17 mouse cellular contexts compared by ENCODE assay signal in the genomic region with DNA sequence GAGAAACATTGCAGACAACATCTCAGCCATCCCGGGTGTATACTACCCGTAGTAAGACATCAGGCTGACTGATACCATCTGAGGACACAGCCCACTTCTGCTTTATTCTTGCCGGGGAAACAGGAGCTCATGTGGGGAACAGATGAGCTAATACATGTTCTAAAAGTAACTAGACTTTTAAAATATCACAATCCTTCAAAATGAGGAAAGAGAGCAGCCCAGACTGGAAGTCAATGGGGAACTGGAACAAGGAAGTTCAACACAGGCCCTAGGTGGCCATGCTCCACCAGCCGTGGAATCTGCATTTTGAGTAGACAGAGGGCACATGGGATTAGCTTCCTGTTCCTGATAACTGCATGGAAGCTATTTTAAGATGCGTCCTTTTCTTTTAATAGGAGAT. TPM values are rescaled to one million over a fixed set of nuclear protein-coding genes. Genes with fewer than 3 reads are reported as not detected.
DNase-seq lines count a peak whose midpoint lies in the region; ATAC-seq and TF ChIP-seq lines count a peak whose summit lies in the region.
"Had no signal": no experiment of that assay in that cellular context is flagged by ENCODE, and none has a peak within 500 bp of the region (broad histone marks: within the 10 kb centered on the region; RNA-seq: fewer than 3 reads in every experiment).

No protein-coding gene starts in this region.

- H3K4me1 ChIP-seq in heart, embryonic 12.5 days (replicated peaks): peaks cover 13% of the 10 kb centered on the region
- H3K4me1 ChIP-seq in liver, adult 2 months (ENCODE audit: control insufficient read depth, insufficient read depth, low read length): no peaks in the 10 kb centered on the region
- no peaks in the 10 kb centered on the region for H3K4me1 ChIP-seq in liver, embryonic 11.5 days (replicated peaks; ENCODE audit: control insufficient read depth, insufficient read depth, low read length)
- H3K4me1 ChIP-seq: embryonic facial prominence, embryonic 15.5 days; limb, embryonic 13.5 days had no signal

- TF ChIP-seq CTCF in liver, adult 2 months (IDR thresholded peaks at IDR 0.05; ENCODE audit: low read depth, low read length): no peak

- no peaks in the 10 kb centered on the region for H3K27me3 ChIP-seq in heart, embryonic 12.5 days (replicated peaks)
- H3K27me3 ChIP-seq in liver, adult 2 months (ENCODE audit: control insufficient read depth, insufficient read depth, low read length): no peaks in the 10 kb centered on the region
- H3K27me3 ChIP-seq in liver, embryonic 11.5 days (replicated peaks; ENCODE audit: control insufficient read depth, insufficient read depth, low read length): no peaks in the 10 kb centered on the region
- H3K27me3 ChIP-seq: embryonic facial prominence, embryonic 15.5 days; limb, embryonic 13.5 days; megakaryocyte, embryonic 14.5 days had no signal

- TF ChIP-seq POLR2A in liver, adult 2 months (IDR thresholded peaks at IDR 0.05; ENCODE audit: extremely low read depth, insufficient read depth, low read length): no peak

- 61% methylated on average over 5 of the region's 5 CpGs for WGBS in heart, embryonic 12.5 days
- WGBS in liver, adult 2 months: 80% methylated on average over 5 of the region's 5 CpGs
- WGBS in liver, embryonic 11.5 days: 46% methylated on average over 5 of the region's 5 CpGs

- peak; percentile 53 for DNase-seq in heart, adult 8-10 months (ENCODE audit: low spot score)
- peak; percentile 44 for DNase-seq in liver, adult 2 months (ENCODE audit: extremely low read depth, low read depth, low spot score)
- no peak for DNase-seq in liver, embryonic 11.5 days (ENCODE audit: low spot score)
- peak; percentile 36 for DNase-seq in c-Kit-positive CD71-negative TER-119-negative erythroid progenitor cells, embryonic 14.5 days (ENCODE audit: low read depth)
- DNase-seq in cerebellum, postnatal 14 days: no peak
- DNase-seq in thymus, adult 18-20 months: no peak
- DNase-seq: cerebellum, postnatal 36 days; gastrocnemius, postnatal 36 days; right cerebral cortex, postnatal 4 days had no signal

- H3K36me3 ChIP-seq in heart, embryonic 12.5 days: peaks cover 12% of the 10 kb centered on the region; the same call in 1 of the 2 replicates
- peaks cover 2% of the 10 kb centered on the region; the same call in 1 of the 2 replicates for H3K36me3 ChIP-seq in liver, adult 2 months (ENCODE audit: control insufficient read depth, insufficient read depth, low read length)
- no peaks in the 10 kb centered on the region for H3K36me3 ChIP-seq in liver, embryonic 11.5 days (ENCODE audit: control insufficient read depth, insufficient read depth, low read length)

- no peak overlapping the region for H3K27ac ChIP-seq in heart, embryonic 12.5 days (ENCODE audit: poor library complexity, severe bottlenecking)
- no peak overlapping the region for H3K27ac ChIP-seq in liver, adult 2 months (replicated peaks; ENCODE audit: insufficient read depth, low read depth, low read length)
- H3K27ac ChIP-seq in liver, embryonic 11.5 days (ENCODE audit: low read depth, low read length): no peak overlapping the region
- H3K27ac ChIP-seq: embryonic facial prominence, embryonic 15.5 days; limb, embryonic 13.5 days had no signal

- no peaks in the 10 kb centered on the region for H3K9me3 ChIP-seq in heart, embryonic 12.5 days (replicated peaks)
- H3K9me3 ChIP-seq in liver, embryonic 11.5 days (ENCODE audit: control insufficient read depth, low read length): no peaks in the 10 kb centered on the region
- H3K9me3 ChIP-seq: embryonic facial prominence, embryonic 15.5 days; limb, embryonic 13.5 days; megakaryocyte, embryonic 14.5 days had no signal

- no peak overlapping the region for H3K9ac ChIP-seq in heart, embryonic 12.5 days
- no peak overlapping the region for H3K9ac ChIP-seq in liver, adult 2 months (ENCODE audit: low read depth, low read length)
- no peak overlapping the region for H3K9ac ChIP-seq in liver, embryonic 11.5 days (ENCODE audit: low read depth, low read length)
- H3K9ac ChIP-seq: embryonic facial prominence, embryonic 15.5 days; limb, embryonic 13.5 days had no signal

- no peak overlapping the region for H3K4me2 ChIP-seq in heart, embryonic 12.5 days
- no peak overlapping the region for H3K4me2 ChIP-seq in liver, embryonic 11.5 days
- H3K4me2 ChIP-seq: embryonic facial prominence, embryonic 15.5 days; limb, embryonic 13.5 days had no signal

- no peak for ATAC-seq in heart, embryonic 12.5 days (ENCODE audit: insufficient number of reproducible peaks, low FRiP score)
- no peak for ATAC-seq in liver, embryonic 11.5 days (replicated peaks; ENCODE audit: low FRiP score)
- ATAC-seq in monocyte, adult 5-6 weeks (replicated peaks; ENCODE audit: insufficient number of reproducible peaks, low FRiP score, low TSS enrichment, poor library complexity, severe bottlenecking): peak; percentile 88
- ATAC-seq: forebrain, embryonic 16.5 days; intestine, postnatal 0 days had no signal

- no peak overlapping the region for H3K4me3 ChIP-seq in heart, embryonic 12.5 days
- H3K4me3 ChIP-seq in liver, adult 2 months (ENCODE audit: insufficient read depth, low read depth, low read length): no peak overlapping the region
- no peak overlapping the region for H3K4me3 ChIP-seq in liver, embryonic 11.5 days (ENCODE audit: low read depth, low read length)
- H3K4me3 ChIP-seq: embryonic facial prominence, embryonic 15.5 days; limb, embryonic 13.5 days; megakaryocyte, embryonic 14.5 days; myocyte had no signal

- no peaks in the 10 kb centered on the region for H3K79me2 ChIP-seq in liver, adult 2 months (ENCODE audit: control insufficient read depth, insufficient read depth, low read length)

RNA-seq across cellular contexts. Expression of gene Hexb, which starts 10.5 kb away (rescaled TPM):
- total RNA-seq in heart, adult 8-10 months (2022): 10 to 100 TPM; 20.9 to 25.2 (median 22.4) TPM
- 32.5 and 33.1 TPM in 2 replicates for polyA plus RNA-seq in heart, embryonic 12.5 days (2016; fragmentation: Nextera tagmentation; extraction: Ambion mirVana)
- total RNA-seq in liver, adult 2 months (2014; rRNA removed): 41.4 and 48.1 TPM in 2 replicates
- polyA plus RNA-seq in liver, adult 2 months (2012; rRNA removed): 43.1 and 54.7 TPM in 2 replicates
- 20.6 and 21.8 TPM in 2 replicates for polyA plus RNA-seq in liver, embryonic 11.5 days (2014; fragmentation: Nextera tagmentation; extraction: Ambion mirVana)
- total RNA-seq in monocyte, adult 5-6 weeks (2017): 72.1 to 103 TPM (median 100 TPM) in 3 replicates

RNA-seq across cellular contexts. Expression of gene Gfm2, which starts 50.0 kb away (rescaled TPM):
- 10 to 100 TPM; 51.6 to 61.2 (median 56.9) TPM for total RNA-seq in heart, adult 8-10 months (2022)
- 35.2 and 35.7 TPM in 2 replicates for polyA plus RNA-seq in heart, embryonic 12.5 days (2016; fragmentation: Nextera tagmentation; extraction: Ambion mirVana)
- total RNA-seq in liver, adult 2 months (2014; rRNA removed): 41.1 and 42.9 TPM in 2 replicates
- 25.9 TPM in 2 replicates for polyA plus RNA-seq in liver, adult 2 months (2012; rRNA removed)
- 47.0 and 50.7 TPM in 2 replicates for polyA plus RNA-seq in liver, embryonic 11.5 days (2014; fragmentation: Nextera tagmentation; extraction: Ambion mirVana)
- 17.4 to 58.4 TPM (median 36.9 TPM) in 3 replicates for total RNA-seq in monocyte, adult 5-6 weeks (2017)

RNA-seq across cellular contexts. Expression of gene Nsa2, which starts 50.0 kb away (rescaled TPM):
- total RNA-seq in heart, adult 8-10 months (2022): 10 to 100 TPM; 32.0 to 45.4 (median 41.9) TPM
- polyA plus RNA-seq in heart, embryonic 12.5 days (2016; fragmentation: Nextera tagmentation; extraction: Ambion mirVana): 48.8 and 54.0 TPM in 2 replicates
- total RNA-seq in liver, adult 2 months (2014; rRNA removed): 30.4 and 37.3 TPM in 2 replicates
- 12.9 and 15.3 TPM in 2 replicates for polyA plus RNA-seq in liver, adult 2 months (2012; rRNA removed)
- 75.6 and 82.3 TPM in 2 replicates for polyA plus RNA-seq in liver, embryonic 11.5 days (2014; fragmentation: Nextera tagmentation; extraction: Ambion mirVana)
- 339 to 542 TPM (median 450 TPM) in 3 replicates for total RNA-seq in monocyte, adult 5-6 weeks (2017)

RNA-seq across cellular contexts. Expression of gene Enc1, which starts 53.2 kb away (rescaled TPM):
- total RNA-seq in heart, adult 8-10 months (2022): 1 to 10 TPM; 3.6 to 7.0 (median 4.7) TPM
- polyA plus RNA-seq in heart, embryonic 12.5 days (2016; fragmentation: Nextera tagmentation; extraction: Ambion mirVana): 4.5 and 5.7 TPM in 2 replicates
- total RNA-seq in liver, adult 2 months (2014; rRNA removed): 2.3 and 2.6 TPM in 2 replicates
- 1.3 TPM in 2 replicates for polyA plus RNA-seq in liver, adult 2 months (2012; rRNA removed)
- 1.9 and 2.2 TPM in 2 replicates for polyA plus RNA-seq in liver, embryonic 11.5 days (2014; fragmentation: Nextera tagmentation; extraction: Ambion mirVana)
- total RNA-seq in monocyte, adult 5-6 weeks (2017): 4.6 to 13.6 TPM (median 6.6 TPM) in 3 replicates

Comparison
In these comparisons a context has a peak if more than half of its experiments do, and no peak if none do; other contexts are left out.
1. DNase-seq: peak in heart, adult 8-10 months (single experiment), liver, adult 2 months (single experiment) and c-Kit-positive CD71-negative TER-119-negative erythroid progenitor cells, embryonic 14.5 days (single experiment); none in liver, embryonic 11.5 days (single experiment), cerebellum, postnatal 14 days (0 of 2) and thymus, adult 18-20 months (0 of 2).